Mouse (Mus musculus) bone marrow macrophage, adult 2 months (primary cell): ENCODE data around the gene Gga1. TPM values are rescaled to one million over a fixed set of nuclear protein-coding genes. Genes with fewer than 3 reads are reported as not detected.

ENCODE experiments used
- H3K27ac ChIP-seq: 2 replicates; pipeline ENCODE4 v1.5.1; 2012; ENCODE audit warnings: low read depth, low read length; ENCODE audit not compliant: insufficient read depth
- H3K4me1 ChIP-seq: 2 replicates; pipeline ENCODE4 v1.6.1; 2012; ENCODE audit warnings: low read length; ENCODE audit not compliant: control insufficient read depth, insufficient read depth
- H3K4me3 ChIP-seq: 2 replicates; pipeline ENCODE4 v1.5.1; 2012; ENCODE audit warnings: mild to moderate bottlenecking, low read length, moderate library complexity; ENCODE audit not compliant: insufficient read depth
- CTCF ChIP-seq: IDR thresholded peaks from 2 replicates; pipeline ENCODE4 v1.5.1; 2012; ENCODE audit warnings: low read depth, mild to moderate bottlenecking, low read length, moderate library complexity
- POLR2A ChIP-seq: IDR thresholded peaks from 2 replicates; pipeline ENCODE4 v1.6.1; 2012; ENCODE audit warnings: mild to moderate bottlenecking, low read depth, low read length, borderline replicate concordance
- polyA plus RNA-seq: library from polyadenylated mRNA; stranded (reverse); fragments of >200 nt; gene quantifications from 2 replicates; pipeline ENCODE4 v1.2.4, GENCODE M21; 2012; ENCODE audit not compliant: missing spikeins, insufficient read depth, insufficient read length

Gga1 gene
- polyA plus RNA-seq, 1 experiment: 76.5 TPM

- Histone ChIP-seq H3K4me1 (peaks cover 13% of the 10 kb centered on the region), H3K4me3 (no peak overlapping the region), H3K27ac (no peak overlapping the region)
- TF ChIP-seq POLR2A: no peak
- TF ChIP-seq CTCF: no peak
Observed at GRCm38 (mm10) chr15:78874989-78875388, 2.0 kb upstream of the Gga1 start.

GRCm38 (mm10) chr15:78875537-78875936 lies 1.5 kb upstream of the Gga1 start:
- Histone ChIP-seq H3K27ac (0 out of 2 replicates have a peak overlapping the region, but pooled peaks have one; percentile 40), H3K4me3 (no peak overlapping the region), H3K4me1 (peaks cover 19% of the 10 kb centered on the region)
- TF ChIP-seq CTCF: no peak
- TF ChIP-seq POLR2A: no peak

GRCm38 (mm10) chr15:78876258-78876696 lies 713 bp upstream of the Gga1 start:
- Histone ChIP-seq H3K4me3 (peak overlapping the region; percentile 65), H3K4me1 (peaks cover 22% of the 10 kb centered on the region), H3K27ac (peak overlapping the region; percentile 90)
- TF ChIP-seq POLR2A (no peak), CTCF (peak; percentile 46; the same call in 1 of the 2 replicates)

GRCm38 (mm10) chr15:78877810-78878390 lies 910 bp downstream of the Gga1 start:
- TF ChIP-seq POLR2A (no peak), CTCF (0 out of 2 replicates have a peak, but pooled peaks have one; percentile 9)
- peaks cover 22% of the 10 kb centered on the region for H3K4me1 ChIP-seq
- H3K27ac ChIP-seq: peak overlapping the region; percentile 90

GRCm38 (mm10) chr15:78878792-78879516 lies 2.0 kb downstream of the Gga1 start:
- Histone ChIP-seq H3K4me1 (peaks cover 22% of the 10 kb centered on the region), H3K27ac (peak overlapping the region; percentile 91), H3K4me3 (peak overlapping the region; percentile 41)

More at GRCm38 (mm10) chr15:78877810-78878390, 910 bp downstream of the Gga1 start:
- H3K4me3 ChIP-seq: peak overlapping the region; percentile 65

- no peak overlapping the region for H3K4me3 ChIP-seq
- TF ChIP-seq POLR2A: no peak
- no peak for TF ChIP-seq CTCF
Observed at GRCm38 (mm10) chr15:78880432-78880831, 3.4 kb downstream of the Gga1 start.

GRCm38 (mm10) chr15:78881828-78882227 lies 4.8 kb downstream of the Gga1 start:
- peaks cover 16% of the 10 kb centered on the region for H3K4me1 ChIP-seq
- H3K27ac ChIP-seq: no peak overlapping the region
- TF ChIP-seq CTCF (no peak), POLR2A (no peak)
- no peak overlapping the region for H3K4me3 ChIP-seq

More at GRCm38 (mm10) chr15:78880432-78880831, 3.4 kb downstream of the Gga1 start:
- Histone ChIP-seq H3K27ac (no peak overlapping the region), H3K4me1 (peaks cover 22% of the 10 kb centered on the region)

- TF ChIP-seq CTCF (no peak), POLR2A (no peak)
- peaks cover 10% of the 10 kb centered on the region for H3K4me1 ChIP-seq
- no peak overlapping the region for H3K27ac ChIP-seq
- no peak overlapping the region for H3K4me3 ChIP-seq
Observed at GRCm38 (mm10) chr15:78889401-78889853, 12.4 kb downstream of the Gga1 start.

- TF ChIP-seq CTCF: no peak
- no peak for TF ChIP-seq POLR2A
- H3K4me3 ChIP-seq: no peak overlapping the region
- peaks cover 32% of the 10 kb centered on the region for H3K4me1 ChIP-seq
- H3K27ac ChIP-seq: no peak overlapping the region
Observed at GRCm38 (mm10) chr15:78892440-78892839, 15.4 kb downstream of the Gga1 start.

GRCm38 (mm10) chr15:78894726-78895125 lies 17.7 kb downstream of the Gga1 start:
- Histone ChIP-seq H3K4me1 (peaks cover 42% of the 10 kb centered on the region), H3K4me3 (no peak overlapping the region), H3K27ac (peak overlapping the region; percentile 54)
- no peak for TF ChIP-seq CTCF
- no peak for TF ChIP-seq POLR2A

GRCm38 (mm10) chr15:78895741-78896140 lies 18.8 kb downstream of the Gga1 start:
- no peak for TF ChIP-seq POLR2A
- no peak for TF ChIP-seq CTCF
- no peak overlapping the region for H3K27ac ChIP-seq

More at GRCm38 (mm10) chr15:78895741-78896140, 18.8 kb downstream of the Gga1 start:
- H3K4me1 ChIP-seq: peaks cover 42% of the 10 kb centered on the region
- no peak overlapping the region for H3K4me3 ChIP-seq
